Mouse (Mus musculus): ENCODE results near the gene Senp6. TPM values are rescaled to one million over a fixed set of nuclear protein-coding genes. Genes with fewer than 3 reads are reported as not detected.
A peak's percentile ranks its signal among the peaks of the same experiment; 100 is the strongest.
"Not testable (repeated sequence)": the region's sequence is repeated elsewhere in the genome, so short reads cannot be mapped to it uniquely, and the experiment has no call there.

The Senp6 gene
- polyA plus RNA-seq, 1 experiment = 42.7 TPM

DNA sequence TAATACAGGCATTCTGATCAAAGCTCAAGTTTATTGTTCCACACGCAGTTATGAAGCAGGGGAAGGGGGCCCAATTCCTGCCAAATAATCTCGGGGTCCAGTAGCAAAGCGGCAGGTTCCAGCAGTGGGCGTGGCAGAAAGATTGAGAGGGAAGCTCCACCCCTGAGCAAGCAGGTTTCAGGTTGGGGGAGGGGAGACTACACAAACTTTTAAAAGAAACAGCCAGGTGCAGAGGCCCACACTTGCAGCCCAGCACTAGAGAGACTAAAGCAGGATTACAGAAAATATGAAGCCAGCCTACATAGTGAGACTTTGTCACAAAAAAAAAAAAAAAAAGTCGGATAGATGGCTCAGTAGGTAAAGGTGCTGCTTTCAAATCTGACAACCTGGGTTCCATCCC, 13.8 kb upstream of the Senp6 start:
- H3K27ac ChIP-seq (ENCODE audit: insufficient read depth, low read depth, low read length) = no peak overlapping the region
- no peak for TF ChIP-seq CTCF (IDR thresholded peaks at IDR 0.05; ENCODE audit: low read depth, low read length)
- TF ChIP-seq POLR2A (IDR thresholded peaks at IDR 0.05; ENCODE audit: borderline replicate concordance, low read depth, low read length) = no peak
- H3K4me3 ChIP-seq (ENCODE audit: insufficient read depth, low read length) = no peak overlapping the region
- no peaks in the 10 kb centered on the region for H3K4me1 ChIP-seq (ENCODE audit: control insufficient read depth, insufficient read depth, low read length)

- no peaks in the 10 kb centered on the region for H3K4me1 ChIP-seq (ENCODE audit: control insufficient read depth, insufficient read depth, low read length)
- no peak overlapping the region for H3K27ac ChIP-seq (ENCODE audit: insufficient read depth, low read depth, low read length)
- H3K4me3 ChIP-seq (ENCODE audit: insufficient read depth, low read length) = no peak overlapping the region
- TF ChIP-seq CTCF (IDR thresholded peaks at IDR 0.05; ENCODE audit: low read depth, low read length) (no peak), POLR2A (IDR thresholded peaks at IDR 0.05; ENCODE audit: borderline replicate concordance, low read depth, low read length) (no peak)
These were observed 9.0 kb upstream of the Senp6 start for GRCm38 (mm10) chr9:80057690-80058089.

DNA sequence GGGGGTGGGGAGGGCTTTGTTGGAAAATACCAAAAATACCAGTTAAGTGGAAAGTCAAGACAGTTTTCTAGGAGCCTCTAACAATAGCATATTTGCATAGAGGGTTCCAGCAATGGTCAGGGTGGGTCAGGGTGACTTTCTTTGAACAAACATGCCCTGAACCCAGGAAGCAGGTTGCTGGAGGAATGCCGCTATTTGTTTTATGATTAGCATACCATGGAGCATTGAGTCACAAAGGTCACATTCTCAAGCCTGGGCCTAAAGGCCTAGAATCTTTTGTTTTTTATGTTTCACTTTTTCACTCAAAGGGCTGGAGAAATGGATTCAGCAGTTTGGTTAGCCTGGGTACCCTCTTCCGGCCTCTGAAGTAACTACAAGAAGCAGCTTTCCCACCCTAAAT, 1.2 kb upstream of the Senp6 start:
- H3K4me3 ChIP-seq (ENCODE audit: insufficient read depth, low read length); H3K4me1 ChIP-seq (ENCODE audit: control insufficient read depth, insufficient read depth, low read length); H3K27ac ChIP-seq (ENCODE audit: insufficient read depth, low read depth, low read length): not testable (repeated sequence)

- Histone ChIP-seq H3K4me3 (ENCODE audit: insufficient read depth, low read length) (peak overlapping the region; percentile 96), H3K27ac (ENCODE audit: insufficient read depth, low read depth, low read length) (peak overlapping the region; percentile 69), H3K4me1 (ENCODE audit: control insufficient read depth, insufficient read depth, low read length) (peaks cover 19% of the 10 kb centered on the region)
- TF ChIP-seq POLR2A (IDR thresholded peaks at IDR 0.05; ENCODE audit: borderline replicate concordance, low read depth, low read length) (no peak), CTCF (IDR thresholded peaks at IDR 0.05; ENCODE audit: low read depth, low read length) (no peak)
These were observed 721 bp downstream of the Senp6 start for GRCm38 (mm10) chr9:80067221-80068027.

- TF ChIP-seq CTCF (IDR thresholded peaks at IDR 0.05; ENCODE audit: low read depth, low read length) (no peak), POLR2A (IDR thresholded peaks at IDR 0.05; ENCODE audit: borderline replicate concordance, low read depth, low read length) (no peak)
- H3K27ac ChIP-seq (ENCODE audit: insufficient read depth, low read depth, low read length) = peak overlapping the region; percentile 69
- H3K4me1 ChIP-seq (ENCODE audit: control insufficient read depth, insufficient read depth, low read length) = peaks cover 19% of the 10 kb centered on the region
- peak overlapping the region; percentile 96 for H3K4me3 ChIP-seq (ENCODE audit: insufficient read depth, low read length)
These were observed 1.4 kb downstream of the Senp6 start for GRCm38 (mm10) chr9:80068028-80068515.

- peak overlapping the region; percentile 96 for H3K4me3 ChIP-seq (ENCODE audit: insufficient read depth, low read length)
- peaks cover 24% of the 10 kb centered on the region for H3K4me1 ChIP-seq (ENCODE audit: control insufficient read depth, insufficient read depth, low read length)
- TF ChIP-seq POLR2A (IDR thresholded peaks at IDR 0.05; ENCODE audit: borderline replicate concordance, low read depth, low read length) (no peak), CTCF (IDR thresholded peaks at IDR 0.05; ENCODE audit: low read depth, low read length) (no peak)
- no peak overlapping the region for H3K27ac ChIP-seq (ENCODE audit: insufficient read depth, low read depth, low read length)
These were observed 2.1 kb downstream of the Senp6 start for GRCm38 (mm10) chr9:80068735-80069315.

- Histone ChIP-seq H3K4me3 (ENCODE audit: insufficient read depth, low read length) (no peak overlapping the region), H3K27ac (ENCODE audit: insufficient read depth, low read depth, low read length) (no peak overlapping the region), H3K4me1 (ENCODE audit: control insufficient read depth, insufficient read depth, low read length) (peaks cover 29% of the 10 kb centered on the region)
- TF ChIP-seq POLR2A (IDR thresholded peaks at IDR 0.05; ENCODE audit: borderline replicate concordance, low read depth, low read length) (no peak), CTCF (IDR thresholded peaks at IDR 0.05; ENCODE audit: low read depth, low read length) (no peak)
These were observed 3.3 kb downstream of the Senp6 start for GRCm38 (mm10) chr9:80070026-80070425.

GRCm38 (mm10) chr9:80071616-80072015, 4.9 kb downstream of the Senp6 start:
- TF ChIP-seq POLR2A (IDR thresholded peaks at IDR 0.05; ENCODE audit: borderline replicate concordance, low read depth, low read length) (no peak), CTCF (IDR thresholded peaks at IDR 0.05; ENCODE audit: low read depth, low read length) (no peak)
- Histone ChIP-seq H3K4me3 (ENCODE audit: insufficient read depth, low read length) (no peak overlapping the region), H3K4me1 (ENCODE audit: control insufficient read depth, insufficient read depth, low read length) (peaks cover 32% of the 10 kb centered on the region), H3K27ac (ENCODE audit: insufficient read depth, low read depth, low read length) (no peak overlapping the region)

DNA sequence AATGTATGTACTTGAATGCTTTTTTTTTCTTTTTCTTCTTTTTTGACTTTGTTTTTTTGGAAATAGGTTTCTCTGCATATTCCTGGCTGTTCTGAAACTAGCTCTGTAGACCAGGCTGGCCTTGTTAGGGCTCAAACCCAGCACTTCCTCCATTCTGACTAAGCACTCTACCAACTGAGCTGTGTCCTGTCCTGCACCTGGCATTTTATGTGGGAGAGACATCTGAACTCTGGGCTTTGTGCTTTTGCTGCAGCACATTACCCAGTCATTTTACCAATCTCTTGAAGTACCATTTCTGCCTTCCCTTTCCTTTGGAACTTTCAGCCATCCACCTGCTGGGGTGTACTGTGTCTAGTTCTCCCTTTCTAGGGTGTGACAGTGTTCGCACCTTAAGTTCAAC, 7.4 kb downstream of the Senp6 start:
- peaks cover 36% of the 10 kb centered on the region for H3K4me1 ChIP-seq (ENCODE audit: control insufficient read depth, insufficient read depth, low read length)
- H3K4me3 ChIP-seq (ENCODE audit: insufficient read depth, low read length) = no peak overlapping the region
- TF ChIP-seq POLR2A (IDR thresholded peaks at IDR 0.05; ENCODE audit: borderline replicate concordance, low read depth, low read length) (no peak), CTCF (IDR thresholded peaks at IDR 0.05; ENCODE audit: low read depth, low read length) (no peak)
- H3K27ac ChIP-seq (ENCODE audit: insufficient read depth, low read depth, low read length) = no peak overlapping the region

DNA sequence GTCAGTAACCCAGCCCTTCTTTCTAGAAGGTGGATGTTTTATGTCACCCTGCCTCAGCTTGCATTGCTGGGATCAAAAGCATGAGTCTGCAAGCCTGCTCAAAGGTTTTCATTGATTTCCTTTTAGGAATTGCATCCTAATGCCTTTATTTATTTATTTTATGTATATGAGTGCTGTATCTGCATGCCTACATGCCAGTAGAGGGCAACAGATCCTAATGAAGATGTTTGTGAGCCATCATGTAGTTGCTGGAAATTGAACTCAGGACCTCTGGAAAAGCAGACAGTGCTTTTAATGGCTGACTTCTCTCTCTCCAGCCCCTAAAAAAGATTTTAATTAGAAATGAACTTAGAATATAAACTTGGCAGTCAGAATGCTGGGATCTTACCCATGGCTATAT, 8.2 kb downstream of the Senp6 start:
- H3K4me3 ChIP-seq (ENCODE audit: insufficient read depth, low read length) = no peak overlapping the region
- TF ChIP-seq CTCF (IDR thresholded peaks at IDR 0.05; ENCODE audit: low read depth, low read length) (no peak), POLR2A (IDR thresholded peaks at IDR 0.05; ENCODE audit: borderline replicate concordance, low read depth, low read length) (no peak)
- H3K27ac ChIP-seq (ENCODE audit: insufficient read depth, low read depth, low read length) = no peak overlapping the region
- peaks cover 40% of the 10 kb centered on the region for H3K4me1 ChIP-seq (ENCODE audit: control insufficient read depth, insufficient read depth, low read length)
